Mouse (Mus musculus): ENCODE data around the gene Mybph. TPM values are rescaled to one million over a fixed set of nuclear protein-coding genes. Genes with fewer than 3 reads are reported as not detected.

Gene Mybph
- total and polyA plus RNA-seq, 3 experiments: not detected

- Histone ChIP-seq H3K4me3 (ENCODE audit: control insufficient read depth in 1 of 2, insufficient read depth in 1 of 2, low read depth in 2 of 2, low read length in 2 of 2) (no peak overlapping the region), H3K36me3 (ENCODE audit: control insufficient read depth in 1 of 2, insufficient read depth in 2 of 2, low read length in 2 of 2) (no peaks in the 10 kb centered on the region; a peak in 1 of 4 replicates), H3K9ac (ENCODE audit: control insufficient read depth, low read depth, low read length, poor library complexity, severe bottlenecking) (no peak overlapping the region), H3K4me1 (ENCODE audit: control insufficient read depth in 1 of 2, insufficient read depth in 2 of 2, low read length in 2 of 2) (peaks cover 2 to 12% of the 10 kb centered on the region in 2 experiments; a peak in 3 of 4 replicates), H3K79me2 (ENCODE audit: control insufficient read depth, insufficient read depth, low read length, poor library complexity) (no peaks in the 10 kb centered on the region), H3K27ac (ENCODE audit: control insufficient read depth, low read depth, low read length) (no peak overlapping the region), H3K9me3 (replicated peaks; ENCODE audit: insufficient read depth, low read length) (no peaks in the 10 kb centered on the region), H3K27me3 (ENCODE audit: control insufficient read depth in 1 of 2, insufficient read depth in 2 of 2, low read length in 2 of 2) (0 out of 4 replicates have a peak, but pooled peaks cover 0 to 1% of the 10 kb centered on the region in 2 experiments)
- TF ChIP-seq CHD1 (IDR thresholded peaks at IDR 0.05; ENCODE audit: low read depth, low read length) (no peak), E2F4 (IDR thresholded peaks at IDR 0.05; ENCODE audit: borderline replicate concordance, low read depth, low read length) (no peak), ZC3H11A (IDR thresholded peaks at IDR 0.05; ENCODE audit: low read depth, low read length) (no peak), CTCF (IDR thresholded peaks at IDR 0.05 in 2 of 3, conservative IDR thresholded peaks at IDR 0.05 in 1 of 3; ENCODE audit: control insufficient read depth in 1 of 3, insufficient read depth in 1 of 3, low read depth in 2 of 3, low read length in 3 of 3, poor library complexity in 1 of 3, severe bottlenecking in 1 of 3) (no peak), GABPA (IDR thresholded peaks at IDR 0.05; ENCODE audit: low read depth, low read length) (no peak)
- DNase-seq (ENCODE audit: low read depth, low spot score): no peak
These were observed 22.7 kb downstream of the Mybph start for GRCm38 (mm10) chr1:134215751-134216628.

- Histone ChIP-seq H3K27ac (ENCODE audit: control insufficient read depth, low read depth, low read length) (no peak overlapping the region), H3K27me3 (ENCODE audit: control insufficient read depth in 1 of 2, insufficient read depth in 2 of 2, low read length in 2 of 2) (no peaks in the 10 kb centered on the region), H3K4me3 (ENCODE audit: control insufficient read depth in 1 of 2, insufficient read depth in 1 of 2, low read depth in 2 of 2, low read length in 2 of 2) (no peak overlapping the region), H3K36me3 (ENCODE audit: control insufficient read depth in 1 of 2, insufficient read depth in 2 of 2, low read length in 2 of 2) (no peaks in the 10 kb centered on the region; a peak in 1 of 4 replicates), H3K79me2 (ENCODE audit: control insufficient read depth, insufficient read depth, low read length, poor library complexity) (no peaks in the 10 kb centered on the region), H3K9ac (ENCODE audit: control insufficient read depth, low read depth, low read length, poor library complexity, severe bottlenecking) (no peak overlapping the region), H3K4me1 (ENCODE audit: control insufficient read depth in 1 of 2, insufficient read depth in 2 of 2, low read length in 2 of 2) (peaks cover 2 to 12% of the 10 kb centered on the region in 2 experiments; a peak in 3 of 4 replicates), H3K9me3 (replicated peaks; ENCODE audit: insufficient read depth, low read length) (no peaks in the 10 kb centered on the region)
- DNase-seq (ENCODE audit: low read depth, low spot score): no peak
- no peak for TF ChIP-seq POLR2AphosphoS2 (IDR thresholded peaks at IDR 0.05; ENCODE audit: low read length)
- TF ChIP-seq POLR2A (IDR thresholded peaks at IDR 0.05; ENCODE audit: control insufficient read depth in 1 of 2, insufficient read depth in 1 of 2, low read depth in 1 of 2, low read length in 2 of 2, poor library complexity in 1 of 2): no peak
- TF ChIP-seq POLR2AphosphoS5 (IDR thresholded peaks at IDR 0.05; ENCODE audit: borderline replicate concordance, low read depth, low read length): no peak
- TF ChIP-seq CTCF (IDR thresholded peaks at IDR 0.05 in 2 of 3, conservative IDR thresholded peaks at IDR 0.05 in 1 of 3; ENCODE audit: control insufficient read depth in 1 of 3, insufficient read depth in 1 of 3, low read depth in 2 of 3, low read length in 3 of 3, poor library complexity in 1 of 3, severe bottlenecking in 1 of 3): no peak; a peak in 1 of 6 replicates
- no peak for TF ChIP-seq USF1 (IDR thresholded peaks at IDR 0.05; ENCODE audit: low read depth, low read length)
- no peak for TF ChIP-seq MXI1 (IDR thresholded peaks at IDR 0.05; ENCODE audit: low read depth, low read length)
These were observed 23.4 kb downstream of the Mybph start for GRCm38 (mm10) chr1:134216629-134216971.

GRCm38 (mm10) chr1:134217028-134217481 lies 23.8 kb downstream of the Mybph start:
- TF ChIP-seq UBTF (IDR thresholded peaks at IDR 0.05; ENCODE audit: borderline replicate concordance, insufficient read depth, low read depth, low read length) (no peak), MAZ (IDR thresholded peaks at IDR 0.05; ENCODE audit: low read depth, low read length) (no peak), ZC3H11A (IDR thresholded peaks at IDR 0.05; ENCODE audit: low read depth, low read length) (no peak), CHD2 (IDR thresholded peaks at IDR 0.05; ENCODE audit: low read length) (no peak), MAFK (IDR thresholded peaks at IDR 0.05; ENCODE audit: borderline replicate concordance, low read depth, low read length) (no peak), TAL1 (IDR thresholded peaks at IDR 0.05; ENCODE audit: low read length) (no peak), CTCF (IDR thresholded peaks at IDR 0.05 in 2 of 3, conservative IDR thresholded peaks at IDR 0.05 in 1 of 3; ENCODE audit: control insufficient read depth in 1 of 3, insufficient read depth in 1 of 3, low read depth in 2 of 3, low read length in 3 of 3, poor library complexity in 1 of 3, severe bottlenecking in 1 of 3) (no peak), MAX (IDR thresholded peaks at IDR 0.05; ENCODE audit: low read length) (no peak)
- H3K79me2 ChIP-seq (ENCODE audit: control insufficient read depth, insufficient read depth, low read length, poor library complexity): no peaks in the 10 kb centered on the region
- H3K27me3 ChIP-seq (ENCODE audit: control insufficient read depth in 1 of 2, insufficient read depth in 2 of 2, low read length in 2 of 2): no peaks in the 10 kb centered on the region
- no peaks in the 10 kb centered on the region; a peak in 1 of 4 replicates for H3K36me3 ChIP-seq (ENCODE audit: control insufficient read depth in 1 of 2, insufficient read depth in 2 of 2, low read length in 2 of 2)
- no peak overlapping the region for H3K27ac ChIP-seq (ENCODE audit: control insufficient read depth, low read depth, low read length)
- DNase-seq (ENCODE audit: low read depth, low spot score): no peak
- no peak overlapping the region for H3K9ac ChIP-seq (ENCODE audit: control insufficient read depth, low read depth, low read length, poor library complexity, severe bottlenecking)
- H3K4me1 ChIP-seq (ENCODE audit: control insufficient read depth in 1 of 2, insufficient read depth in 2 of 2, low read length in 2 of 2): peaks cover 2 to 12% of the 10 kb centered on the region in 2 experiments; a peak in 3 of 4 replicates
- no peak overlapping the region for H3K4me3 ChIP-seq (ENCODE audit: control insufficient read depth in 1 of 2, insufficient read depth in 1 of 2, low read depth in 2 of 2, low read length in 2 of 2)
- H3K9me3 ChIP-seq (replicated peaks; ENCODE audit: insufficient read depth, low read length): no peaks in the 10 kb centered on the region
